Mouse (Mus musculus) regulatory T cell (primary cell): ENCODE results near the gene Fbxw24.
"Not testable (repeated sequence)": the region's sequence is repeated elsewhere in the genome, so short reads cannot be mapped to it uniquely, and the experiment has no call there.

Experiments used
- in situ Hi-C: fragments of 300-600 bp; cut with MboI, MseI; formaldehyde crosslinking; loops from one replicate; pipeline ENCODE4 v1.15.1; 2025; ENCODE audit warnings: high pct_unique_total_duplicates

Gene Fbxw24

DNA sequence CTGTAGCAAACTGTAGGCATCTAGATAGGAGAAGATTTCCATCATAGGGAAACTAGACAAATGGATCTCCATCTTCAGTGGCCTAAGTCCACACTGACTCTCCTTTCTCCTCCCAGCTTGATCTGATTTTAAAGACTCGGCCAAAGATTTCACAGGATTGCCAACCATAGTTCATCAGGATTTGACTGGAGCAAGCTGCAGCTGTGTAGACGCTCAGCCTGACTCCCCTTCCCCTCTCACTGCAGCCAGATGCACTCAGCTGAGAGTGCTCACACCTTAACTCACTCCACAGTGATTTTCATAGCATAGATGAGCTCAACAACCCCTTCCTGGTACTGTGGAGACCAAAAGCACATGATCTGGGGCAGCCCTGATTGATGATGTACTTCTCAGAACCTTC is at the start of gene Fbxw24:
Gene Fbxw24, minus strand, starts transcription at position 101 of the 400 bp plus-strand sequence.
- in situ Hi-C loops, result not testable (repeated sequence)

DNA sequence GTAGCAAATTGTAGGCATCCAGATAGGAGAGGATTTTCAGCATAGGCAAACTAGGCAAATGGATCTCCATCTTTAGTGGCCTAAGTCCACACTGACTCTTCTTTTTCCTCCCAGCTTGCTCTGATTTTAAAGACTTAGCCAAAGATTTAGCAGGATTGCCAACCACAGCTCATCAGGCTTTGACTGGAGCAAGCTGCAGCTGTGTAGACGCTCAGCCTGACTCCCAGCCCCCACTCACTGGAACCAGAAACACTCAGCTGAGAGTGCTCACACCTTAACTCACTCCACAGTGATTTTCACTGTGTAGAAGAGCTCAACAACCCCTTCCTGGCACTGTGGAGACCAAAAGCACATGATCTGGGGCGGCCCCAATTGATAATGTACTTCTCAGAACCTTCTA is 38.7 kb upstream of the Fbxw24 start, which contains the start of gene Fbxw25:
Gene Fbxw25, minus strand, starts transcription at position 101 of the 400 bp plus-strand sequence.
- in situ Hi-C loops, result not testable (repeated sequence)

DNA sequence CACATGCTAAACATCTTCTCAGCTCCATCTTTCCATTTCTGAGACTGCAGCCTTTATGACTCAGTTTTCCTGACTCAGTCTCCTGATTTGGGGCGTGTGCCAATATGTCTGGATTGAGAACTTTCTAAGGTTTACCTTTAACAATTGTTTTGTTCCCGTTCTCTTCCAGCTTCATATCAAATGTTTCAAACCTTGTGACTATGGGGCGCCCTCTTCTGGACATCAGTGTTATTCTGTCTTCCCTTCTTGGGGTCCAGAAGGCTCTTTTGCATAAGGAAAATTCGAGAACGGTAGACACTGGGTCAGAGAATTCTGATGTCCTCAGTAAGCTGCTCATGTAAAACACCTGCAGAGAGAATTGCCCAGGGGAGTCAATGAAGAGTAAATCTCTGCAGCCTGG is 19.0 kb downstream of the Fbxw24 start:
- in situ Hi-C loops, result not testable (repeated sequence)

DNA sequence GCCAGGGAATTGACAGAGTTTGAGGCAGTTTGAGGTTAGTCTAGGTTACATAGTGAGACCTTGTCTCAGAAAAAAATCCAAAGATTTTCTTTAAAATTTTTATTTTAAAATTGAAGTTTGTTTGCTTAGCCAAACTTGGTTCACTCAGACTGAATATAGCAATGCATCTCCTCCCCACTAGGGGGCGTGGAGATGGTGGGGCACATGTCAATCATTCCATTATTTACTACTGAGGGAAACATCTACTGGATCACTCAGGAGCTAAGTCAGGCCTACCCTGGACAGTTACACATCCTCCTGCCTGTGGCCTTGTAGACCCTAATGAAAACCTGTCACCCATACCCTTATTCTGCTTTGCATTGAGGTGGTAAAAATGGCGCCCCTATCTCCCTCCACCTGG is 23.7 kb downstream of the Fbxw24 start:
- in situ Hi-C loops, result not testable (repeated sequence)

- in situ Hi-C loops, result no loop called here
These were observed 28.6 kb downstream of the Fbxw24 start for GRCm38 (mm10) chr9:109597226-109597625.

GRCm38 (mm10) chr9:109594866-109595265 is 31.0 kb downstream of the Fbxw24 start:
- in situ Hi-C loops, result no loop called here

DNA sequence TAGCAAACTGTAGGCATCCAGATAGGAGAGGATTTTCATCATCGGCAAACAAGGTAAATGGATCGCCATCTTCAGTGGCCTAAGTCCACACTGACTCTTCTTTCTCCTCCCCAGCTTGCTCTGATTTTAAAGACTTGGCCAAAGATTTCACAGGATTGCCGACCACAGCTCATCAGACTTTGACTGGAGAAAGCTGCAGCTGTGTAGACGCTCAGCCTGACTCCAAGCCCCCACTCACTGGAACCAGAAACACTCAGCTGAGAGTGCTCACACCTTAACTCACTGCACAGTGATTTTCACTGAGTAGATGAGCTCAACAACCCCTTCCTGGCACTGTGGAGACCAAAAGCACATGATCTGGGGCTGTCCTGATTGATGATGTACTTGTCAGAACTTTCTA is 57.7 kb downstream of the Fbxw24 start, which contains the start of gene Fbxw15:
Gene Fbxw15, minus strand, starts transcription at position 101 of the 400 bp plus-strand sequence.
- in situ Hi-C loops, result not testable (repeated sequence)

- in situ Hi-C loops, result no loop called here
These were observed 60.3 kb downstream of the Fbxw24 start for GRCm38 (mm10) chr9:109565546-109565945.

DNA sequence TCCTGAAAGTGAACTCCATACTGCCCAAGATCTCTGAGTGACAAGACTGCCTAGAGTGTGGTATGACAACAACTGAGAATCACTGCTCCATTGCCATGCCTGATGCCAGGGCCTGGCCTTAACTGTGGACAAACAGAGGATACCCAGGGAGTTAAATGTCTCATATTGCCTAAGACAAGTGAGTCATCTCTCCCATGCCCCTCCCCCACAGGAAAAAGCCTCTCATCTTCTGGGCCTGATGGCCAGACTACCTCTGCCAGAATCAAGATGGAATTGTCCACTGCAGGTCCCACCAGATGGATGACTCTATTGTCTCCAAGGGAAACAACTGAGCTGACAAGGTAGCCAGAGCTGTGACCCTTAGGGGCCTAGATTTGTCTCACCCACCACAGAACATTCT is 63.8 kb downstream of the Fbxw24 start:
- in situ Hi-C loops, result not testable (repeated sequence)

GRCm38 (mm10) chr9:109552483-109552882 is 73.4 kb downstream of the Fbxw24 start:
- in situ Hi-C loops, result no loop called here
